Mouse (Mus musculus) lung, embryonic 16.5 days (tissue): Measurements from ENCODE around the gene Jak2. TPM values are rescaled to one million over a fixed set of nuclear protein-coding genes. Genes with fewer than 3 reads are reported as not detected.

Experiments used
- ATAC-seq: fragments of 200-750 bp; cut with Nextera tagmentation; 2 replicates; pipeline ENCODE4 v1.8.0; 2017; ENCODE audit warnings: low read depth, mild to moderate bottlenecking, moderate library complexity
- H3K27ac ChIP-seq: fragments of 300-500 bp; sonication (generic); 2 replicates; pipeline ENCODE4 v1.5.1; 2014; ENCODE audit warnings: mild to moderate bottlenecking, control low read depth, low read length
- H3K27me3 ChIP-seq: fragments of 300-500 bp; sonication (generic); 2 replicates; pipeline ENCODE4 v1.6.1; 2014; ENCODE audit warnings: low read depth, low read length, mixed read lengths; ENCODE audit not compliant: control insufficient read depth, insufficient read depth
- H3K36me3 ChIP-seq: fragments of 300-500 bp; sonication (generic); 2 replicates; pipeline ENCODE4 v1.6.1; 2014; ENCODE audit warnings: low read length; ENCODE audit not compliant: control insufficient read depth, insufficient read depth
- H3K4me1 ChIP-seq: fragments of 300-500 bp; sonication (generic); replicated peaks from 2 replicates; pipeline ENCODE4 v1.6.1; 2014; ENCODE audit warnings: low read length, mixed read lengths; ENCODE audit not compliant: control insufficient read depth, insufficient read depth
- H3K4me2 ChIP-seq: fragments of 300-500 bp; sonication (generic); 2 replicates; pipeline ENCODE4 v1.6.1; 2014; ENCODE audit warnings: low read depth, low read length, control low read depth
- H3K4me3 ChIP-seq: fragments of 300-500 bp; sonication (generic); 2 replicates; pipeline ENCODE4 v1.5.1; 2014; ENCODE audit warnings: mild to moderate bottlenecking, low read length, control low read depth
- H3K9ac ChIP-seq: fragments of 300-500 bp; sonication (generic); 2 replicates; pipeline ENCODE4 v1.6.1; 2014; ENCODE audit warnings: low read length, control low read depth
- H3K9me3 ChIP-seq: fragments of 300-500 bp; sonication (generic); 2 replicates; pipeline ENCODE4 v1.6.1; 2016; ENCODE audit warnings: low read length; ENCODE audit not compliant: control insufficient read depth
- WGBS: fragments of 180-500 bp; shearing (Covaris S2); extraction: QIAGEN DNeasy Blood & Tissue Kit; methylation state at CpG from one replicate; pipeline ENCODE4 v1.1.7; 2014; 5-methylcytosine and 5-hydroxymethylcytosine counted together
- polyA plus RNA-seq: library from polyadenylated mRNA; unstranded; fragments of >200 nt; fragmentation: Nextera tagmentation; extraction: Ambion mirVana; gene quantifications from 2 replicates; pipeline ENCODE4 v1.2.1, GENCODE M21; 2015

The Jak2 gene
- polyA plus RNA-seq, 1 experiment from 2014 or later = 4.4 TPM

- Histone ChIP-seq H3K9me3 (no peaks in the 10 kb centered on the region), H3K9ac (no peak overlapping the region), H3K27me3 (no peaks in the 10 kb centered on the region), H3K4me3 (no peak overlapping the region; the same call in 1 of the 2 replicates), H3K4me2 (peak overlapping the region; percentile 77), H3K36me3 (no peaks in the 10 kb centered on the region), H3K4me1 (peaks cover 19% of the 10 kb centered on the region), H3K27ac (no peak overlapping the region)
- 44% methylated on average over 4 of the region's 4 CpGs for WGBS
- no peak for ATAC-seq
These were observed 1.7 kb upstream of the Jak2 start for GRCm38 (mm10) chr19:29249933-29250332.

- peak overlapping the region; percentile 98 for H3K9ac ChIP-seq
- no peaks in the 10 kb centered on the region for H3K9me3 ChIP-seq
- peak overlapping the region; percentile 91 for H3K4me2 ChIP-seq
- peak; percentile 63 for ATAC-seq
- peak overlapping the region; percentile 88 for H3K4me3 ChIP-seq
- no peaks in the 10 kb centered on the region for H3K27me3 ChIP-seq
- peaks cover 19% of the 10 kb centered on the region for H3K4me1 ChIP-seq
- H3K36me3 ChIP-seq = no peaks in the 10 kb centered on the region
- peak overlapping the region; percentile 96 for H3K27ac ChIP-seq
- WGBS = under 1% methylated on average over 37 of the region's 44 CpGs
These were observed 552 bp downstream of the Jak2 start for GRCm38 (mm10) chr19:29251958-29252801.

- no peak for ATAC-seq
- H3K4me1 ChIP-seq = peaks cover 19% of the 10 kb centered on the region
- H3K9me3 ChIP-seq = no peaks in the 10 kb centered on the region
- H3K36me3 ChIP-seq = no peaks in the 10 kb centered on the region
- H3K27ac ChIP-seq = no peak overlapping the region
- WGBS = 27% methylated on average over 10 of the region's 10 CpGs
- peak overlapping the region; percentile 88 for H3K4me3 ChIP-seq
- H3K4me2 ChIP-seq = peak overlapping the region; percentile 91
- H3K9ac ChIP-seq = peak overlapping the region; percentile 98
- H3K27me3 ChIP-seq = no peaks in the 10 kb centered on the region
These were observed 1.4 kb downstream of the Jak2 start for GRCm38 (mm10) chr19:29252831-29253545.

- Histone ChIP-seq H3K4me2 (peak overlapping the region; percentile 91), H3K27me3 (no peaks in the 10 kb centered on the region), H3K4me3 (peak overlapping the region; percentile 32), H3K27ac (no peak overlapping the region), H3K36me3 (no peaks in the 10 kb centered on the region), H3K9ac (no peak overlapping the region), H3K4me1 (peaks cover 19% of the 10 kb centered on the region), H3K9me3 (no peaks in the 10 kb centered on the region)
- peak; percentile 37 for ATAC-seq
- WGBS = 3% methylated on average over 9 of the region's 9 CpGs
These were observed 2.1 kb downstream of the Jak2 start for GRCm38 (mm10) chr19:29253728-29254127.

- H3K9me3 ChIP-seq = no peaks in the 10 kb centered on the region
- ATAC-seq = no peak
- no peak overlapping the region for H3K4me3 ChIP-seq
- H3K9ac ChIP-seq = no peak overlapping the region
- no peak overlapping the region for H3K27ac ChIP-seq
- peaks cover 15% of the 10 kb centered on the region for H3K4me1 ChIP-seq
- no peaks in the 10 kb centered on the region for H3K27me3 ChIP-seq
- no peak overlapping the region for H3K4me2 ChIP-seq
- H3K36me3 ChIP-seq = no peaks in the 10 kb centered on the region
- WGBS = 61% methylated on average over 4 of the region's 4 CpGs
These were observed 3.0 kb downstream of the Jak2 start for GRCm38 (mm10) chr19:29254671-29255070.

GRCm38 (mm10) chr19:29255327-29256027 lies 3.8 kb downstream of the Jak2 start:
- H3K4me2 ChIP-seq = no peak overlapping the region
- H3K27ac ChIP-seq = no peak overlapping the region
- H3K9ac ChIP-seq = no peak overlapping the region
- no peak overlapping the region for H3K4me3 ChIP-seq
- H3K4me1 ChIP-seq = peaks cover 10% of the 10 kb centered on the region
- H3K9me3 ChIP-seq = no peaks in the 10 kb centered on the region
- WGBS = 87% methylated on average over 7 of the region's 7 CpGs
- ATAC-seq = no peak
- no peaks in the 10 kb centered on the region for H3K27me3 ChIP-seq
- H3K36me3 ChIP-seq = no peaks in the 10 kb centered on the region

DNA sequence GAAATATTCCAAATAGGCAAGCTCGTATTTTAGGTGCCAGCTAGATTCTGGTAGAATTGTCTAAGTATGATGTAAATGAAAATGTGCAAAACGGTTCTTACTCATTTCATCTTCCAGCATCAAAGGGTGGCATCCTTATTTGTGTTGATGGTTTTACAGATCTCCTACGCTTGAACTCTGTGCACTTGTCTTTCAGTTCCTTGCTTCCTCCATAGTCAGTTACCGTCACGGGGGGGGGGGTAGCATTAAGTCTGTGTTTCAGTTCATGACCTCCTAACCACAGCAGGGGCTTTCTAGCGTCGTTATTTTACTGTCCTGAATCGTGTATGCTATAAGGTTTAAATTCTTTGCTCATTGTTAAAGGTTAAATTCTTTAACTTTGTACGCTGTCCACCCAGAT lies 10.0 kb downstream of the Jak2 start:
- Histone ChIP-seq H3K27ac (no peak overlapping the region), H3K4me3 (no peak overlapping the region), H3K9ac (no peak overlapping the region), H3K27me3 (no peaks in the 10 kb centered on the region), H3K36me3 (0 out of 2 replicates have a peak, but pooled peaks cover 3% of the 10 kb centered on the region), H3K4me1 (peaks cover 4% of the 10 kb centered on the region; the same call in 1 of the 2 replicates), H3K4me2 (no peak overlapping the region), H3K9me3 (no peaks in the 10 kb centered on the region)
- ATAC-seq = no peak
- WGBS = 79% methylated on average over 9 of the region's 9 CpGs

DNA sequence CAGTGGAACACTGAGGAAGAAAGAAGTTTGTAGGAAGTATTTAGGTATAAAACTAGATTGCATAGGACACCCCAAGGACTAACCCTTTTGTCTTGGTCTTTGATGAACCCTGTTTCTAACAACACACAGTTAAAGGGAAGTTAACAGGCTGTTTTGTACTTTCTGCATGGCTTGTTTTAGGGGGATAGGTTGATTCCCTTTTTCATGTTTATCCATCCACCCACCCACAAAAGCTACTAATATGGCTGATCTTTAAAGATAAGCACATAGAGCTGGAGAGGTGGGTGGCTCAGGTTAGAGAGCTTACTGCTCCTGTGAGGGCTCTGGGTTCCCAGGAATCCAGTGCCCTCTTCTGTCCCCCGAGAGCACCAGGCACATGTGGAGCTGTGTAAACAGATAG lies 11.9 kb downstream of the Jak2 start:
- Histone ChIP-seq H3K4me3 (no peak overlapping the region), H3K4me1 (peaks cover 4% of the 10 kb centered on the region; the same call in 1 of the 2 replicates), H3K9ac (no peak overlapping the region), H3K27me3 (no peaks in the 10 kb centered on the region), H3K9me3 (no peaks in the 10 kb centered on the region), H3K36me3 (0 out of 2 replicates have a peak, but pooled peaks cover 3% of the 10 kb centered on the region), H3K27ac (no peak overlapping the region), H3K4me2 (no peak overlapping the region)
- no peak for ATAC-seq
- WGBS = 72% methylated on average over 1 of the region's 1 CpGs

DNA sequence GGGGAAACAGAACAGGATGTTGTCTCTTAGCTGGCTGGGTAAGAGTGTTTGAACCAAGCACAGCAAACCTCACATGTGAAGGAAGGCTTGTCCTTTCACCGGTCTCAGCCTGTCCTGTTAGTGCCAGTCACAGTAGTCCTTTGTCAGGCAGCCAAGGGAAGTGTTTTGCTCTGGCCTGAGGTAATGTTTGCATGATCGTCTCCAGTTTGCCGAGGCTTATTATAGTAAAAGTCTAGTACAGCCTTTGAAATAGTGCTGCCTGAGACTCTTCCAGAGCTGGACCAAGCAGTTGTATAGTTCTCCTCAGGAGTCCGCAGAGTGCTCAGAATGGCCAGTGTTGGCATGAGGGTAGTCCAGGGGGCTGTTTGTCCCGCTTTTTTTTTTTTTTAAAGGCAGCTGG lies 13.9 kb downstream of the Jak2 start:
- WGBS = 29% methylated on average over 5 of the region's 5 CpGs

More for the DNA sequence above, 13.9 kb downstream of the Jak2 start:
- Histone ChIP-seq H3K4me3 (no peak overlapping the region), H3K27ac (peak overlapping the region; percentile 44; the same call in 1 of the 2 replicates), H3K9ac (no peak overlapping the region), H3K4me2 (no peak overlapping the region), H3K9me3 (no peaks in the 10 kb centered on the region), H3K36me3 (0 out of 2 replicates have a peak, but pooled peaks cover 3% of the 10 kb centered on the region), H3K4me1 (peaks cover 4% of the 10 kb centered on the region; the same call in 1 of the 2 replicates), H3K27me3 (no peaks in the 10 kb centered on the region)
- peak; percentile 49 for ATAC-seq
